In genomic region chr2:173832828-173833492, GRCm38 (mm10) we compare ENCODE assay signal across 19 mouse cellular contexts.
"Had no signal": no experiment of that assay in that cellular context is flagged by ENCODE, and none has a peak within 500 bp of the region (broad histone marks: within the 10 kb centered on the region; RNA-seq: fewer than 3 reads in every experiment).

No protein-coding gene starts in this region.

- H3K36me3 ChIP-seq: kidney, embryonic 15.5 days; limb, embryonic 13.5 days; lung, embryonic 15.5 days; midbrain, embryonic 10.5 days; midbrain, embryonic 13.5 days; neural tube, embryonic 12.5 days; neural tube, embryonic 15.5 days had no signal

- ATAC-seq: liver, postnatal 0 days; midbrain, embryonic 13.5 days had no signal

- H3K4me2 ChIP-seq: kidney, embryonic 15.5 days; limb, embryonic 13.5 days; liver, embryonic 11.5 days; lung, embryonic 15.5 days; midbrain, embryonic 13.5 days; neural tube, embryonic 12.5 days; neural tube, embryonic 15.5 days had no signal

- H3K9ac ChIP-seq: kidney, embryonic 15.5 days; limb, embryonic 13.5 days; liver, embryonic 14.5 days; liver, postnatal 0 days; lung, embryonic 15.5 days; midbrain, embryonic 13.5 days; neural tube, embryonic 12.5 days; neural tube, embryonic 15.5 days had no signal

- H3K4me1 ChIP-seq: kidney, embryonic 15.5 days; limb, embryonic 13.5 days; lung, embryonic 15.5 days; megakaryocyte, embryonic 14.5 days; midbrain, embryonic 10.5 days; midbrain, embryonic 13.5 days; neural tube, embryonic 12.5 days; neural tube, embryonic 15.5 days had no signal

- DNase-seq: kidney, adult 8-10 months; kidney, postnatal 14 days; kidney, postnatal 4 days; left cerebral cortex, postnatal 4 days; liver, postnatal 0 days; lung, postnatal 10 days; lung, postnatal 36 days; thymus, adult 18-20 months; thymus, postnatal 36 days had no signal

- H3K27me3 ChIP-seq: kidney, embryonic 15.5 days; limb, embryonic 13.5 days; lung, embryonic 15.5 days; megakaryocyte, embryonic 14.5 days; midbrain, embryonic 13.5 days; neural tube, embryonic 12.5 days; neural tube, embryonic 15.5 days had no signal

- H3K27ac ChIP-seq: kidney, embryonic 15.5 days; limb, embryonic 13.5 days; liver, embryonic 14.5 days; lung, embryonic 15.5 days; midbrain, embryonic 10.5 days; midbrain, embryonic 13.5 days; neural tube, embryonic 12.5 days; neural tube, embryonic 15.5 days had no signal

- H3K9me3 ChIP-seq: kidney, embryonic 15.5 days; limb, embryonic 13.5 days; lung, embryonic 15.5 days; midbrain, embryonic 10.5 days; midbrain, embryonic 13.5 days; neural tube, embryonic 12.5 days; neural tube, embryonic 15.5 days had no signal

- H3K4me3 ChIP-seq: kidney, embryonic 15.5 days; limb, embryonic 13.5 days; lung, embryonic 15.5 days; megakaryocyte, embryonic 14.5 days; midbrain, embryonic 10.5 days; midbrain, embryonic 13.5 days; neural tube, embryonic 12.5 days; neural tube, embryonic 15.5 days had no signal
